Mouse (Mus musculus) kidney, embryonic 16.5 days (tissue): ENCODE results near the gene Tm6sf2. TPM values are rescaled to one million over a fixed set of nuclear protein-coding genes. Genes with fewer than 3 reads are reported as not detected.

Source experiments
- ATAC-seq: fragments of 200-750 bp; cut with Nextera tagmentation; 2 replicates; pipeline ENCODE4 v1.8.0; 2017; ENCODE audit warnings: moderate TSS enrichment; ENCODE audit not compliant: low FRiP score, low TSS enrichment
- H3K27ac ChIP-seq: fragments of 300-500 bp; sonication (generic); 2 replicates; pipeline ENCODE4 v1.5.1; 2014; ENCODE audit warnings: low read length
- H3K27me3 ChIP-seq: fragments of 300-500 bp; sonication (generic); 2 replicates; pipeline ENCODE4 v1.6.1; 2014; ENCODE audit warnings: low read length, control low read depth, mixed read lengths; ENCODE audit not compliant: insufficient read depth
- H3K36me3 ChIP-seq: fragments of 300-500 bp; sonication (generic); 2 replicates; pipeline ENCODE4 v1.6.1; 2014; ENCODE audit warnings: low read length, control low read depth, mixed read lengths; ENCODE audit not compliant: insufficient read depth
- H3K4me1 ChIP-seq: fragments of 300-500 bp; sonication (generic); 2 replicates; pipeline ENCODE4 v1.6.1; 2014; ENCODE audit warnings: low read length, control low read depth, mixed read lengths; ENCODE audit not compliant: insufficient read depth
- H3K4me2 ChIP-seq: fragments of 300-500 bp; sonication (generic); replicated peaks from 2 replicates; pipeline ENCODE4 v1.6.1; 2014; ENCODE audit warnings: low read depth, low read length
- H3K4me3 ChIP-seq: fragments of 300-500 bp; sonication (generic); 2 replicates; pipeline ENCODE4 v1.5.1; 2014; ENCODE audit warnings: mild to moderate bottlenecking, low read length
- H3K9ac ChIP-seq: fragments of 300-500 bp; sonication (generic); replicated peaks from 2 replicates; pipeline ENCODE4 v1.6.1; 2014; ENCODE audit warnings: low read length
- H3K9me3 ChIP-seq: fragments of 300-500 bp; sonication (generic); 2 replicates; pipeline ENCODE4 v1.6.1; 2016; ENCODE audit warnings: low read length, control low read depth
- WGBS: fragments of 180-500 bp; shearing (Covaris S2); extraction: QIAGEN DNeasy Blood & Tissue Kit; methylation state at CpG from one replicate; pipeline ENCODE4 v1.1.7; 2014; 5-methylcytosine and 5-hydroxymethylcytosine counted together
- microRNA-seq: library from miRNA; unstranded; fragments of <30 nt; microRNA quantifications from one replicate; pipeline ENCODE4, GENCODE M21; 2016
- polyA plus RNA-seq: library from polyadenylated mRNA; unstranded; fragments of >200 nt; fragmentation: Nextera tagmentation; extraction: Ambion mirVana; gene quantifications from 2 replicates; pipeline ENCODE4 v1.2.1, GENCODE M21; 2015

Tm6sf2 gene
- polyA plus RNA-seq, 1 experiment from 2014 or later = 0.94 TPM

- Histone ChIP-seq H3K4me1 (peaks cover 11% of the 10 kb centered on the region), H3K9me3 (no peaks in the 10 kb centered on the region), H3K9ac (no peak overlapping the region), H3K4me2 (no peak overlapping the region), H3K4me3 (no peak overlapping the region), H3K27me3 (no peaks in the 10 kb centered on the region), H3K27ac (no peak overlapping the region), H3K36me3 (peaks cover 14% of the 10 kb centered on the region)
- no peak for ATAC-seq
- WGBS = 54% methylated on average over 9 of the region's 9 CpGs
Observed at GRCm38 (mm10) chr8:70129309-70129952, 56.7 kb downstream of the Tm6sf2 start.

Small RNAs within 50 kb of the gene (microRNA-seq; reads per million reads assigned to microRNA genes)
- gene Mir7066 = not detected

Other genes starting within 250 kb of the Tm6sf2 start
- 8.8 and 9.3 TPM in 2 replicates for gene Pbx4, start 240.4 kb upstream of the Tm6sf2 start, polyA plus RNA-seq
- 0.94 and 0.99 TPM in 2 replicates for gene Cilp2, start 185.2 kb upstream of the Tm6sf2 start, polyA plus RNA-seq
- gene Tssk6, start 170.7 kb upstream of the Tm6sf2 start, polyA plus RNA-seq = 3.8 and 3.9 TPM in 2 replicates
- 197 and 199 TPM in 2 replicates for gene Ndufa13, start 170.4 kb upstream of the Tm6sf2 start, polyA plus RNA-seq
- 3.1 and 5.0 TPM in 2 replicates for gene Yjefn3, start 170.2 kb upstream of the Tm6sf2 start, polyA plus RNA-seq
- 40.6 and 43.3 TPM in 2 replicates for gene Gatad2a, start 76.5 kb upstream of the Tm6sf2 start, polyA plus RNA-seq
- gene Mau2, start 30.2 kb upstream of the Tm6sf2 start, polyA plus RNA-seq = 54.3 and 62.4 TPM in 2 replicates
- 50.7 and 51.6 TPM in 2 replicates for gene Sugp1, start 30.1 kb upstream of the Tm6sf2 start, polyA plus RNA-seq
- gene Hapln4, start 10.5 kb downstream of the Tm6sf2 start, polyA plus RNA-seq = not detected in 2 replicates
- gene Ncan, start 47.9 kb downstream of the Tm6sf2 start, polyA plus RNA-seq = 0.10 and 0.31 TPM in 2 replicates
- gene Nr2c2ap, start 58.4 kb downstream of the Tm6sf2 start, polyA plus RNA-seq = 32.2 and 35.2 TPM in 2 replicates
- 20.4 and 21.7 TPM in 2 replicates for gene Rfxank, start 66.2 kb downstream of the Tm6sf2 start, polyA plus RNA-seq
- 58.3 and 58.6 TPM in 2 replicates for gene Borcs8, start 66.6 kb downstream of the Tm6sf2 start, polyA plus RNA-seq
- gene Mef2b, start 66.8 kb downstream of the Tm6sf2 start, polyA plus RNA-seq = 0.24 and 0.49 TPM in 2 replicates
- gene Tmem161a, start 99.4 kb downstream of the Tm6sf2 start, polyA plus RNA-seq = 81.7 and 87.8 TPM in 2 replicates
- 5.0 and 6.4 TPM in 2 replicates for gene Slc25a42, start 139.4 kb downstream of the Tm6sf2 start, polyA plus RNA-seq
- gene Sugp2, start 161.3 kb downstream of the Tm6sf2 start, polyA plus RNA-seq = 28.0 and 34.8 TPM in 2 replicates
- 23.8 and 31.5 TPM in 2 replicates for gene Armc6, start 161.5 kb downstream of the Tm6sf2 start, polyA plus RNA-seq
- 74.2 and 81.3 TPM in 2 replicates for gene Homer3, start 209.9 kb downstream of the Tm6sf2 start, polyA plus RNA-seq
- gene Ddx49, start 229.6 kb downstream of the Tm6sf2 start, polyA plus RNA-seq = 51.8 and 54.1 TPM in 2 replicates
- gene Cope, start 229.6 kb downstream of the Tm6sf2 start, polyA plus RNA-seq = 389 and 439 TPM in 2 replicates
- gene Cers1, start 242.9 kb downstream of the Tm6sf2 start, polyA plus RNA-seq = 2.5 and 2.7 TPM in 2 replicates